Mouse (Mus musculus) limb, embryonic 11.5 days (tissue): ENCODE measurements around the gene Tceanc2. TPM values are rescaled to one million over a fixed set of nuclear protein-coding genes. Genes with fewer than 3 reads are reported as not detected.
A peak's percentile ranks its signal among the peaks of the same experiment; 100 is the strongest.

Experiments used
- ATAC-seq: fragments of 200-750 bp; cut with Nextera tagmentation; 2 replicates; pipeline ENCODE4 v1.8.0; 2017; ENCODE audit warnings: low read depth; ENCODE audit not compliant: insufficient number of reproducible peaks, low FRiP score, low TSS enrichment
- DNase-seq: peaks from one replicate; pipeline ENCODE4 v3.0.0-alpha.2; 2015; ENCODE audit warnings: low spot score
- H3K27ac ChIP-seq: fragments of 300-500 bp; sonication (generic); replicated peaks from 2 replicates; pipeline ENCODE4 v1.5.1; 2014; ENCODE audit warnings: low read depth, mild to moderate bottlenecking, low read length
- H3K27me3 ChIP-seq: fragments of 300-500 bp; sonication (generic); 2 replicates; pipeline ENCODE4 v1.6.1; 2014; ENCODE audit warnings: mild to moderate bottlenecking, low read length, mixed read lengths; ENCODE audit not compliant: control insufficient read depth, insufficient read depth
- H3K36me3 ChIP-seq: fragments of 300-500 bp; sonication (generic); 2 replicates; pipeline ENCODE4 v1.6.1; 2014; ENCODE audit warnings: mild to moderate bottlenecking, low read length, moderate library complexity, mixed read lengths; ENCODE audit not compliant: control insufficient read depth, insufficient read depth
- H3K4me1 ChIP-seq: fragments of 300-500 bp; sonication (generic); 2 replicates; pipeline ENCODE4 v1.6.1; 2014; ENCODE audit warnings: low read length, mixed read lengths; ENCODE audit not compliant: control insufficient read depth, insufficient read depth
- H3K4me2 ChIP-seq: fragments of 300-500 bp; sonication (generic); 2 replicates; pipeline ENCODE4 v1.6.1; 2014; ENCODE audit warnings: low read depth, mild to moderate bottlenecking, moderate library complexity; ENCODE audit not compliant: severe bottlenecking
- H3K4me3 ChIP-seq: fragments of 300-500 bp; sonication (generic); 2 replicates; pipeline ENCODE4 v1.5.1; 2014; ENCODE audit warnings: low read depth, low read length
- H3K9ac ChIP-seq: fragments of 300-500 bp; sonication (generic); 2 replicates; pipeline ENCODE4 v1.6.1; 2014; ENCODE audit warnings: mild to moderate bottlenecking, low read length
- H3K9me3 ChIP-seq: fragments of 300-500 bp; sonication (generic); 2 replicates; pipeline ENCODE4 v1.6.1; 2016; ENCODE audit warnings: low read length; ENCODE audit not compliant: control insufficient read depth
- WGBS: fragments of 180-500 bp; shearing (Covaris S2); extraction: QIAGEN DNeasy Blood & Tissue Kit; methylation state at CpG from one replicate; pipeline ENCODE4 v1.1.7; 2014; 5-methylcytosine and 5-hydroxymethylcytosine counted together
- polyA plus RNA-seq: library from polyadenylated mRNA; unstranded; fragments of >200 nt; fragmentation: Nextera tagmentation; extraction: Ambion mirVana; gene quantifications from 2 replicates; pipeline ENCODE4 v1.2.1, GENCODE M21; 2014

Tceanc2 gene
- polyA plus RNA-seq, 1 experiment from 2014 or later: 19.1 TPM

DNA sequence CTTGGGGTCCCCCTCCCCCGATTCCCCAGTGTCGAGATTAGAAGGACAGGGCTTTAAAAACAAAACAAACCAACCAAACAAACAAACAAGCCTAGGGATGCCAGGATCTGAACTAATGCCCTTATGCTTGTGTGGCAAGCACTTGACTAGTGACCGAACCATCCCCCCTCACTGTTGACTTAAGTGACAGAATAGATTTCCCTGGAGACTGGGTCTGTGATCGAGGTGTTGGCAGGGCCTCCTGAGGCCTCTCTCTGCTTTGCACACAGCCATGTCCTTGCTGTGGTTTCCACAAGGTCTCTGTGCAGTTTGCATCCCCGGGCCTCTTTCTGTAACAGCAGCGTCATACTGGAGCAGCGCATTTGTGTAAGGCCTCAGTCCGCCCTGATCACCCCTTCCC is 49.5 kb downstream of the Tceanc2 start:
- Histone ChIP-seq H3K9me3 (no peaks in the 10 kb centered on the region), H3K27me3 (no peaks in the 10 kb centered on the region), H3K27ac (no peak overlapping the region), H3K36me3 (no peaks in the 10 kb centered on the region), H3K9ac (no peak overlapping the region), H3K4me3 (no peak overlapping the region), H3K4me2 (no peak overlapping the region), H3K4me1 (peaks cover 24% of the 10 kb centered on the region)
- no peak for ATAC-seq
- WGBS: 85% methylated on average over 8 of the region's 8 CpGs
- no peak for DNase-seq

DNA sequence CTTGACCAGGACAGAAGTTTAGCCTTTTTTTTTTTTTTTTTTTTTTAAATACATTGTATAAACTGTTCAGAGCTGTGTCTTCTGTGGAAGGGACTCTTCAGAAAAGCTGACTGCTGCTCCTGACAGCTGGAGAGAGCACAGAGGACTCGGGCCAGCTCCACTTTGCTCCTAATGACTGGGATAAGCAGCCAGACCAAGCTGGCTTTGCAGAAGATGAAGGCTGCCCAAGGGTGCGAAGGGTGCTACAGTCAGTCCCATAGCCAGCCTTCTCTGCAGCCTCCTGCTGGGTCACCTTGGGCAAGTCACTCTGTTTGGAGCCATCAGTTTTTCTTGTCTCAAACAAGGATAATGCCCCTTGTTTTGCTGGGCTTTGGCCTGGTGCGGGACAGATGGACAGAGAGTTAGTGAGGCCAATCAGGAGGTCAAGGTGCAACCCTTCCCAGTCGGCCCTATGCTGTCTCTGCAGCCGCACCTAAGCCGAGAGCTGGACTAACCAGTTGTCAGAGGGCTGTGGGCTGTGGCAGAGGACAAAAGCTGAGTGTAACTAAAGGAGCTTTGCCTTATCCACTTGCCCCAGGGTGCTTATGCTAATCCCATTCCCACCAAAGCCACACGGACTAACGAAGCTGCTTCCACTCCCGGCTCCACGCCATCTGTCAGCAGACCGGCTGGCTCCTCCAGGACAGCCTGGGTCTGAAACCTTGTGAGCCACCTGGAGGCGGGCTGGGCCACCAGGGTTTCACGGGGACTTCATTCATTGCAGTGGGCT is 50.8 kb downstream of the Tceanc2 start:
- no peak overlapping the region for H3K4me2 ChIP-seq
- peak; percentile 57 for DNase-seq
- H3K4me1 ChIP-seq: peaks cover 26% of the 10 kb centered on the region
- ATAC-seq: no peak
- no peak overlapping the region for H3K27ac ChIP-seq
- H3K4me3 ChIP-seq: no peak overlapping the region
- 19% methylated on average over 13 of the region's 13 CpGs for WGBS
- H3K9me3 ChIP-seq: no peaks in the 10 kb centered on the region
- no peaks in the 10 kb centered on the region for H3K36me3 ChIP-seq
- no peaks in the 10 kb centered on the region for H3K27me3 ChIP-seq
- H3K9ac ChIP-seq: no peak overlapping the region

DNA sequence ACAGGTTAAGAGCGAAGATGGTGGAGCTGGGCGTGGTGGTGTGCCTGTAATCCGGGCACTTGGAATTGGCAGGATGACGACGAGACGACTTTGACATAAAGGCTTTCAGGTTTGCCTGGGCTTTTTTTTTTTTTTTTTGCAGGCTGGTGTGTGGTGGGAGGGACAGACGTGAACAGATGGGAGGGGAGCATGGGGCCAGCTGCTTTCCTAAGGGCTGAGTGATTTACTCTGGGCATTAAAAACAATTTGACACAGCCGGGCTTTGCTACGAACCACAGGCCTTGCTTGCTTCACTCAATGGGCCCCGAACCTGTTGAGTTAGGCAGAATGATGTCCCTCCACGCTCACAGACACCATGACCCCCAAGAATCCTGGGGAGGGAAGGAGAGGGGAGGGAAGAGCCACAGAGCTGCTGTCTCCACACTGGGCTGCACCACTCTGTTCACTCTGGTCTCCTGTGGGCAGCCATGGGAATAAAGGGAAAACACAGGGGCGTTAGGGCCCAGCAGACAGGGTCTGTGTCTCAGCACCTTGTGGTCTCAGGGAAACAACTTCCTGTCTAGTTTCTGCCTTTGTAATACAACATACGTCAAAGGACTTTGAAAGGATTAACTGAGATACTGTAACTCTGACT is 51.9 kb downstream of the Tceanc2 start:
- peaks cover 26% of the 10 kb centered on the region for H3K4me1 ChIP-seq
- peak; percentile 60; the same call in 1 of the 2 replicates for ATAC-seq
- 26% methylated on average over 13 of the region's 13 CpGs for WGBS
- H3K4me2 ChIP-seq: no peak overlapping the region
- no peaks in the 10 kb centered on the region for H3K27me3 ChIP-seq
- H3K36me3 ChIP-seq: no peaks in the 10 kb centered on the region
- no peak overlapping the region for H3K4me3 ChIP-seq
- H3K9ac ChIP-seq: no peak overlapping the region
- H3K27ac ChIP-seq: peak overlapping the region; percentile 76; the same call in 1 of the 2 replicates
- no peaks in the 10 kb centered on the region for H3K9me3 ChIP-seq
- DNase-seq: peak; percentile 55

DNA sequence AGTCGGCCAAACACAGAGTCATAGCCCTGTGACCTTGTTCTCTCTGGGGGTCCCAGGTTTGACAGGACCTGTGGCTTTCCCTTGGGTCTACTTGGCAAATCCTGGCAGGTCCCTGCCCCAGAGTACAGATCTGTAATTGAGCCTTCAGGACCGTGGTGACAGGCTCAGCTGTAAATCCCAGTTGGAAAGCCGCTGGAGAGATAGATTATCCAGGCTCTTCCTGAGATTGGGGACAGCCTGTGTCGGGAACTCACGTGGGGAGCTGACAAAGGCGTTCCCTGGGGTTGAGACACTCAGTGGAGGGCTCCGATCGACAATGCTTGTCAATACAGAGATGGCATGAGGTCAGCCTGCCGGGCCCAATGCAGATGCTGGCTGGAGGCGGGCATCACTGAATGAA is 52.5 kb downstream of the Tceanc2 start:
- 53% methylated on average over 10 of the region's 10 CpGs for whole genome bisulfite sequencing
- DNase-seq: no peak
- no peak overlapping the region for H3K9ac ChIP-seq
- H3K4me1 ChIP-seq: peaks cover 27% of the 10 kb centered on the region
- ATAC-seq: no peak
- H3K4me2 ChIP-seq: no peak overlapping the region
- no peaks in the 10 kb centered on the region for H3K36me3 ChIP-seq
- H3K27ac ChIP-seq: no peak overlapping the region
- H3K4me3 ChIP-seq: no peak overlapping the region
- H3K9me3 ChIP-seq: no peaks in the 10 kb centered on the region
- no peaks in the 10 kb centered on the region for H3K27me3 ChIP-seq

DNA sequence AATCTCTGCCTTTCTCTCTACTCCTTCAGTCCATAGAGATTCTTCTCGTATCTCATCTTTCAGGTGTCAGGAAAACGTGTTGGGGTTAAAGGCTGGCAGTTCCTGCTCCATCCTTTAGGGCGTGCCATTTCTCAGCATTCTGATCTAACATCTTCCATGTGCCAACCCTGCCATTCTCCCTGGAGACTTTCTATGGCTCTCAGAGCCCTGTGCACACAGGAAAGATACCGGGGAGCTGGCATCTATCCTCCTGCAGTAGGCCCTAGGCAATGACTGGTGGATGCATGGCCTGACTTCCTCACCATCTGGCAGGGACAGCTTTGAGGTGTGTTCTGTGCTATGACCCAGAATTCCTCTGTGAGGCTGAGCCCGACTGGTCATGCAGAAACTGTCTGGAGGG is 53.8 kb downstream of the Tceanc2 start:
- WGBS: 64% methylated on average over 5 of the region's 5 CpGs
- Histone ChIP-seq H3K4me3 (no peak overlapping the region), H3K27ac (no peak overlapping the region), H3K27me3 (no peaks in the 10 kb centered on the region), H3K9ac (no peak overlapping the region), H3K9me3 (no peaks in the 10 kb centered on the region), H3K4me2 (no peak overlapping the region), H3K36me3 (no peaks in the 10 kb centered on the region), H3K4me1 (peaks cover 25% of the 10 kb centered on the region)
- ATAC-seq (no peak), DNase-seq (no peak)

DNA sequence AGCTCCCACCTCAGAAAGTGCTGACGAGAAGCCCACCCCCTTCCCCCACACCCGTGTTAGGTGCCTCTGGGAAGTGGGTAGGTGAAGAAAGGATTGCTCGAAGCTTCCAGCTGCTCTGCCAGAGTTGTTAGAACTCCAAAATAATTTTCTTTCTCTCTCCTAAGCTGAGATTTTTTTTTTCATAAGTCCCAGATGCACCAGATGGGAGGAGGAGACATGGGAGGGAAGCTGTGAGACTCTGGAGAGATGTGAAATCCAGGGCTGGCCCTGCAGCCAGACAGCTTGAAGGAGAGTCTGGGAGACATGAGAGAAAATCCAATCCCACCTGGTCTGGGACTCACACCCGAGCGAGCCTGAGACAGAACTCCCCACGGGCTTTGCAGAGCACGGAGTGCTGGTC is 54.5 kb downstream of the Tceanc2 start:
- ATAC-seq (no peak), DNase-seq (no peak)
- H3K27me3 ChIP-seq: no peaks in the 10 kb centered on the region
- H3K9ac ChIP-seq: 0 out of 2 replicates have a peak overlapping the region, but pooled peaks have one; percentile 1
- H3K27ac ChIP-seq: no peak overlapping the region
- WGBS: 55% methylated on average over 7 of the region's 7 CpGs
- H3K4me2 ChIP-seq: no peak overlapping the region
- no peaks in the 10 kb centered on the region for H3K9me3 ChIP-seq
- no peaks in the 10 kb centered on the region for H3K36me3 ChIP-seq
- peaks cover 25% of the 10 kb centered on the region for H3K4me1 ChIP-seq
- no peak overlapping the region for H3K4me3 ChIP-seq

DNA sequence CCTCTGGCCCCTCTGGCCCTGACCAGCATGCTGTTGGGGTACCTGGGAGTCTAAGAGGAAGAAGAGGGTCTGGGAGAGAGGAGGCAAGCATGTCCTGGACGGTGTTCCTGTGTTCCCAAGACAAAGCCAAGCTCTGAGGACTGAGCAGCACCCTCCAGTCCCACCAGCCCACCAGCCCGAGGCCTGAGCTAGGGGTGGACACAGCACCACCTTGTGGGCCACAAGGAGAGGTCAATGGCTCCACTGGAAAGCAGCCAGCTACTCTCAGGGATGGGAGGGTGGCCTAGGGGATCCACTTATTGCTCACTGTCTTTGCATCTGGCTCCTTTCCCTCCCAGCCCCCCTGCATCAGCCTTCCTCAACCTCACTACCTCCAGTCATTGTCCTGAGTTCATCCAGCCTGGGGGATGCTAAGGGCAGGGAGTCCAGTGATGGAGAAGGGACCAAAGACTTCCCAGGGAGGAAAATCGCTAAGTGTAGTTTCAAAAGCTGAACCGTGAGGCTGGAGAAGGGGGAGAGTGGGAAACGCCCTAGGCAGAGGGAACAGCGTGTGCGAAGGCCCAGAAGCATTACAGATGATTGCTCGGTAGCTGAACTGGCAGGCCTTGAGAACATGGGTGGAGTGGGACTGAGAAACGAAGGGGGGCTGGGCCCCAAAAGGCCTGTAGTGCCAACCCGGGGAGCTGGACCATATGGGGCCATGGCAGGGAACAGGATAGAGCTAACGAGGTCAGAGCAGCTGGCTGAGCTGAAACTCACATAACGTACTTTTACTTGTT is 57.6 kb downstream of the Tceanc2 start:
- no peaks in the 10 kb centered on the region for H3K27me3 ChIP-seq
- peak overlapping the region; percentile 35; the same call in 1 of the 2 replicates for H3K9ac ChIP-seq
- 51% methylated on average over 12 of the region's 12 CpGs for WGBS
- no peak overlapping the region for H3K4me2 ChIP-seq
- H3K4me3 ChIP-seq: no peak overlapping the region
- 0 out of 2 replicates have a peak overlapping the region, but pooled peaks have one; percentile 5 for H3K27ac ChIP-seq
- DNase-seq (peak; percentile 77), ATAC-seq (peak; percentile 59)
- no peaks in the 10 kb centered on the region for H3K9me3 ChIP-seq
- peaks cover 10% of the 10 kb centered on the region for H3K4me1 ChIP-seq
- H3K36me3 ChIP-seq: no peaks in the 10 kb centered on the region

DNA sequence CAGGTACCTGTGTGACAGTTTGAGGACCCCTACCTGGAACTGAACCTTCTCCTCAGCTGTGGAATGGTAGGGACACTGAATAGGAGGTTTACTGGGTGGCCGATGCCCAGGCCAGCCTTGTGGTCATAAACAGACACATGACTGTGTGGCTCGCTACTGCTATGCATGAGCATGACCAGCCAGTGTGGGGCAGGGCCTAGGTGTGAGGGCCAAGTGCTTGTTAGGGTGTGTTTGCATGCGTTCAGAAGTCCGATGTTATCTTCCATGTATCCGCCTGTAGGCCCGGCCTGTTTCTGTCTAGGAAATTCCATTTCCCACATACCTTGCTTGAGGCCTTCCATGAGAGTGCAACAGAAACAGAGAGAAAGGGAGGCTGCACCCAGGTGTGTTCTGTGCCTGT is 58.2 kb downstream of the Tceanc2 start:
- H3K4me1 ChIP-seq: peaks cover 9% of the 10 kb centered on the region
- 0 out of 2 replicates have a peak overlapping the region, but pooled peaks have one; percentile 5 for H3K27ac ChIP-seq
- WGBS: 96% methylated on average over 6 of the region's 6 CpGs
- no peak for ATAC-seq
- H3K4me2 ChIP-seq: no peak overlapping the region
- H3K27me3 ChIP-seq: no peaks in the 10 kb centered on the region
- H3K9ac ChIP-seq: peak overlapping the region; percentile 35; the same call in 1 of the 2 replicates
- DNase-seq: no peak
- no peak overlapping the region for H3K4me3 ChIP-seq
- no peaks in the 10 kb centered on the region for H3K9me3 ChIP-seq
- H3K36me3 ChIP-seq: no peaks in the 10 kb centered on the region
